Mouse (Mus musculus): ENCODE measurements around the gene Ankfn1. TPM values are rescaled to one million over a fixed set of nuclear protein-coding genes. Genes with fewer than 3 reads are reported as not detected.

Ankfn1 gene
- total RNA-seq, 1 experiment from 2014 or later: not detected

DNA sequence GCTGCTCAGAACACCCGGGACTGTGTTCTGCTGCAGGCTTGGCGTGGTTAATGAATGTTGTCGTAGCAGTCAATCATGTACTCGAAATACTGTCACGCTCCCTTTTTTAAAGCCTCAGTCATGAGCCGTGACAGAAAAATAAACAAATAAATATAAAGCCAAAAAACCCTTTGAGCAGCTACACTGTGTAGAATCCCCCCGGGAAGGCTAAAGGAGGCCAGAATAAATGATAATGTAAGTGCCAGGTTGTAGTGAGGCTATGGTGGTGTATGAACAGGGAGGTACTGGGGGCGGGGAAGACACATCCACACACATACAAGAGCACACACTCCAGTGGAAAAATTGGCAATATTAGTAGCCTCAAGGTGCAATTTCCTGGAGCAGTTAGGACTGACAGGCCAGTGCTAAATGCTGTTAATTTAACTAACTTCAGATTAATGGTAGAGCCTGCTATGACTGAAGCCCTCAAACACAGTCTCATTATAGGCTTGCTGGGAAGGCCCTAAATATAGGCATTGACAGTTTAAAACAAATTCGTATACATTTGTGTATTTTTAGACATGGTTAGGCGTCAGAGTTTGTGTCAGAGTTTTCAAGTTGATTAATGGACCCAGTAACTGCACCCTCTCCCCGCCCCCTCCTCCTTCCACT is 270.7 kb downstream of the Ankfn1 start:
- ATAC-seq (replicated peaks; ENCODE audit: insufficient number of reproducible peaks, low FRiP score, low TSS enrichment, poor library complexity, severe bottlenecking): no peak

GRCm38 (mm10) chr11:89505046-89505445 is 272.4 kb downstream of the Ankfn1 start:
- ATAC-seq (replicated peaks; ENCODE audit: insufficient number of reproducible peaks, low FRiP score, low TSS enrichment, poor library complexity, severe bottlenecking): no peak

- no peak for ATAC-seq (replicated peaks; ENCODE audit: insufficient number of reproducible peaks, low FRiP score, low TSS enrichment, poor library complexity, severe bottlenecking)
These were observed 275.7 kb downstream of the Ankfn1 start for GRCm38 (mm10) chr11:89501796-89502195.

DNA sequence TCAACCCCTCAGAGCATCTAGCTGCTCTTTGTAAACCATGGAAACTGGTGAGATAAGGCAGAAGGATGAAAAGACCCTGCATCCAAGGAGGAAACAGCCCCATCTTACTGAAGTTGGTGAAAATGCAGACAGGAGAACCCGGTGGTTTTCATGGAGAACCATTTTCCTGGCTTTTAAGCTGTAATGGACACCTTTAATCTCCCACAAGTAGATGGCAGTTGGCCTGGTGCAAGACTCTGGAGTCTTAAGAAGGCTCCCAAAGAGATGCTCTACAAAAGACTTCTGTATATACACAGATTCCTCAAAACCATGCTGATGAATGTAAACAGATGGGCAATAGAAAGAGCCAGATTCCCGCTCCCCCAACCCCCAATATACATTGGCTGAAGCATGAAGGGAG is 276.5 kb downstream of the Ankfn1 start:
- ATAC-seq (replicated peaks; ENCODE audit: insufficient number of reproducible peaks, low FRiP score, low TSS enrichment, poor library complexity, severe bottlenecking): no peak

DNA sequence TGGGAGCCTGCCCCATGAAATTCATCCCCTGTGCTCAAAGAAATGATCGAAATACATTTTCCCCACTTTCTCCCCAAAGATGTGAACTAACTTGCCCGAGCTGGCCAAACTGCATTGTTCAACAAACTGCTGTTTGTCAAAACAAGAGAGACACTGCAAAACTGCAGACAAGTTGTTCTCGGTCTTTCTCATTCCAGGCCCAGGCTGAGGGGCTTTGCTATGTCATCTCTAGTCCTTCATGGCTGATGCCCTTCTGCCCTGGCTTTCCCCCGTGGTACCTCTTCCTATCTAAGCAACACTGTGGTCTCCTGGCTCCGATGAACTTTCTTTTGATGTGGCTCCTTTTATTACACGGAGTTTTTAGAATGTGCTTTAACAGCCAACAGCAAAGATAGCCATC is 296.4 kb downstream of the Ankfn1 start:
- ATAC-seq (replicated peaks; ENCODE audit: insufficient number of reproducible peaks, low FRiP score, low TSS enrichment, poor library complexity, severe bottlenecking): no peak

DNA sequence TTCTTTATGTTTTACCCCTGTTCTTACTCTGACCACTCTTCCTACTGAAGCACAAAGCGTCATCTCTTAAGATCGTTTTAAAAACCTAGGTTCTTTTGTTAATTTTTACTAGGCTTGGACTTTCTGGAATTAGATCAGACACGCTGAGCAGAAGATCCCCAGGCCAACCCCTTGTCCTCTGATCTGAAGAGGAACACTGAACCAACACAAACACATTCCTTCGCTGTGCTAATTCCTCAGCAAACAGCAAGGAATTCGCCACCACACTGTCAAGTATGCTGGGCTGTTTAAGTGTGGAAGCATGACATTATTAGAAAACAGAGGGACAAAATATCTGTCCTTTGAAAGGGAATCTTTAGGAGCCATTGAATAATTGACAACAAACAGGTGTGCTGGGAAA is 300.5 kb downstream of the Ankfn1 start:
- no peak for ATAC-seq (replicated peaks; ENCODE audit: insufficient number of reproducible peaks, low FRiP score, low TSS enrichment, poor library complexity, severe bottlenecking)

- ATAC-seq (replicated peaks; ENCODE audit: insufficient number of reproducible peaks, low FRiP score, low TSS enrichment, poor library complexity, severe bottlenecking): no peak
These were observed 301.4 kb downstream of the Ankfn1 start for GRCm38 (mm10) chr11:89476047-89476446.

GRCm38 (mm10) chr11:89472871-89473270 is 304.6 kb downstream of the Ankfn1 start:
- ATAC-seq (replicated peaks; ENCODE audit: insufficient number of reproducible peaks, low FRiP score, low TSS enrichment, poor library complexity, severe bottlenecking): no peak

DNA sequence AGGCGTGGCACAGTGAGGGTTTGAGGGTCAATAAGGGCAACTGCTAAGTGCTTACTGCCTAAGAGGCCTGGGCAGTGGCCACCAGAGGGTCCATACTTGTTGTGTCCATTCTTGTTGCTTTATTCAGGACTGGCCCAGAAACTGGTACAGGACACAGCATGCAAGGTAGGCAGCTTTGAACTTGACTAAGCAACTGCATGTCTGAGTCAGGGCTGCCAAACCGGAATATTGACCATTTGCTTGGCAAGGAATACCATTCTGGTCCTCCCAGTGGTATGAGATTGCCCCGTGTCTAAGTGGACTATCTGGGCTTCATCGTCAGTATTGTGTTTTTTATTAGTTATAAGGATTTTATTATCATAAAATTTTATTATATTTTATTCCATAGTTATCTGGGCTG is 312.1 kb downstream of the Ankfn1 start:
- ATAC-seq (replicated peaks; ENCODE audit: insufficient number of reproducible peaks, low FRiP score, low TSS enrichment, poor library complexity, severe bottlenecking): no peak

DNA sequence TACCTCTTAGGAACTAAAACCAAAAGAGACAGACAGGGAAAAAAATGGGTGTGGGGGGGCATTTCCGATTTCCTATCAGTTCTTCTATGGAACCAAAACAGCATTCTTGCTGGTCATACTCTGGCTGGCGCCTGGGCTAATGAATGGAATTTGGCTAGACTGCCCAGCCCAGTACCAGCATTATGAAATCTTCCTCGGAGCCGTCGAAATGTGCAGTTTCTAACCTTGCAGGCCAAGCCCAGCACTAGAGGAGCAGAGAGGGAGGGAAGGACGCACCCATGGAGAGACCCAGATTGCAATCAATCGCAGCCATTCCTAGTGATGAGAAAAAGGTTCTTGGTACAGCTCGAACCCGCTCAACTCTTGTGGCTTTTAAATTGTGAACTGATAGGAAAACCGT is 315.2 kb downstream of the Ankfn1 start:
- ATAC-seq (replicated peaks; ENCODE audit: insufficient number of reproducible peaks, low FRiP score, low TSS enrichment, poor library complexity, severe bottlenecking): no peak

GRCm38 (mm10) chr11:89459437-89459836 is 318.0 kb downstream of the Ankfn1 start:
- no peak for ATAC-seq (replicated peaks; ENCODE audit: insufficient number of reproducible peaks, low FRiP score, low TSS enrichment, poor library complexity, severe bottlenecking)

- no peak for ATAC-seq (replicated peaks; ENCODE audit: insufficient number of reproducible peaks, low FRiP score, low TSS enrichment, poor library complexity, severe bottlenecking)
These were observed 321.7 kb downstream of the Ankfn1 start for GRCm38 (mm10) chr11:89455647-89456231.

- no peak for ATAC-seq (replicated peaks; ENCODE audit: insufficient number of reproducible peaks, low FRiP score, low TSS enrichment, poor library complexity, severe bottlenecking)
These were observed 322.8 kb downstream of the Ankfn1 start for GRCm38 (mm10) chr11:89454702-89455101.

DNA sequence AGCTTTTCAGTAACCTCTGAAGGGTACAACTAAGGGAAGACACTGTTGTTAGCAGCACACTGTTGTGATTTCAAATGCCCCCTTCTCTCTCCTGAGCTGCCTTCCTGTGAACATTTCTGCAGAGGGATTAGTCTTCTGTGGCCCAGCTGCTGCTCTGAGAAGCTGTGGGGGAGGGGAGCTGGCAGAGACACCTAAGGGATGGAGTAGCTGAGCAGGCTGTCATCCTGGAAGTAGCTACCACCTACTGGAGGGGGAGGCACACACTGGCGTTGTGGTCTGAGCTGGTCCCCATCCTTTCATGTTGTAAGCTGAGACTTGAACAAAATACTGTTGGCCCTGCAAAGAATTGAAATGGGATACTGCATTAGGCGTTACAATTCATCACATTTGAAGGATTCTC is 324.6 kb downstream of the Ankfn1 start:
- ATAC-seq (replicated peaks; ENCODE audit: insufficient number of reproducible peaks, low FRiP score, low TSS enrichment, poor library complexity, severe bottlenecking): no peak

GRCm38 (mm10) chr11:89450406-89450805 is 327.0 kb downstream of the Ankfn1 start:
- ATAC-seq (replicated peaks; ENCODE audit: insufficient number of reproducible peaks, low FRiP score, low TSS enrichment, poor library complexity, severe bottlenecking): no peak

- no peak for ATAC-seq (replicated peaks; ENCODE audit: insufficient number of reproducible peaks, low FRiP score, low TSS enrichment, poor library complexity, severe bottlenecking)
These were observed 328.5 kb downstream of the Ankfn1 start for GRCm38 (mm10) chr11:89448986-89449385.

DNA sequence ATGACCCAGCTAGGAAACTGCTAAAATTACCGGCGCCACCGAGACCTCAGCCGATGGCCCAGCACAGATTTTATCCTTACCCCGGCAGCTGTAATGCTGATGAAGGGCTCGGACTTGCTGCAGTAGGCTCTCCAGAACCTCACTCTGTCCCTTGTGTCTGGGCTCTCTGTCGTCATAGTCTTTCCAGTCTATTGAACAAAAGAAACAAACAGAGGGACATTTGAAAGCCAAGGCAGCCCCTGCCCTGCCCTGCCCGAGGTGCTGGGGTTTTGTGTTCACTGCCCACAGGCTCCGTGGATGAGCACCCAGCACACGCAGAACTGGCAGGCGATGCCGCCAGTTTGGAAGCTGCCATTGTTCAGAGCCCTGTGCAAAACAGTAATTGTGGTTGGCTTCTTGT is 330.0 kb downstream of the Ankfn1 start:
- no peak for ATAC-seq (replicated peaks; ENCODE audit: insufficient number of reproducible peaks, low FRiP score, low TSS enrichment, poor library complexity, severe bottlenecking)

- no peak for ATAC-seq (replicated peaks; ENCODE audit: insufficient number of reproducible peaks, low FRiP score, low TSS enrichment, poor library complexity, severe bottlenecking)
These were observed 336.9 kb downstream of the Ankfn1 start for GRCm38 (mm10) chr11:89440566-89440965.

- ATAC-seq (replicated peaks; ENCODE audit: insufficient number of reproducible peaks, low FRiP score, low TSS enrichment, poor library complexity, severe bottlenecking): no peak
These were observed 353.1 kb downstream of the Ankfn1 start for GRCm38 (mm10) chr11:89424358-89424757.

DNA sequence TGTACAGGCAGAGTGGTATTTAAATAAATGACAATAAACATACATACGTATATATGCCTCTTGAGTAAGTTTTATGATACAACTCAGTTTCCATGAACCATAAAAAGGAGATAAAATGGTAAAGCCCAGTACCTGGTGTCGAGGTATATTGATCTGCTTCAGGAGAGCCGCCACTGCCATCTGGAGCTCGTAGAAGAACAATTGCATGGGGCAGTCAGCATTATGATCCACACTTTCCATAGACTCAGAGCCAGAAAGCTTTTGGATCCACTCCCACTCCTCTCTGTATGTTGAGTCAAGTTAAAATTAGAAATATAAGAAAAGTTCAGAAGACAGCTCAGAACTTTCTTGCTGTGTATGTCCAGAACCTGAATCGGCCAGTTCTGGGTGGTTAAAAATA is 354.8 kb downstream of the Ankfn1 start:
- no peak for ATAC-seq (replicated peaks; ENCODE audit: insufficient number of reproducible peaks, low FRiP score, low TSS enrichment, poor library complexity, severe bottlenecking)
